Mouse (Mus musculus) liver, postnatal 0 days (tissue): Measurements from ENCODE around the gene Phyhd1.

Experiments
- CTCF ChIP-seq: sonication (generic); IDR thresholded peaks from 2 replicates; pipeline ENCODE4 v1.5.1; 2016; ENCODE audit warnings: antibody characterized with exemption, low read depth
- EP300 ChIP-seq: IDR thresholded peaks from 2 replicates; pipeline ENCODE4 v1.6.1; 2016; ENCODE audit warnings: antibody characterized with exemption, low read depth, mild to moderate bottlenecking

- TF ChIP-seq CTCF (0 out of 2 replicates have a peak, but pooled peaks have one; percentile 5), EP300 (no peak)
Measured at GRCm38 (mm10) chr2:30285004-30285403, 19.0 kb downstream of the Phyhd1 start.
